Mouse (Mus musculus) c-Kit-negative CD71-positive TER-119-positive erythroid progenitor cells, embryonic 14.5 days (primary cell): ENCODE results near the gene Nudt5.
"Not testable (repeated sequence)": the region's sequence is repeated elsewhere in the genome, so short reads cannot be mapped to it uniquely, and the experiment has no call there.

ENCODE experiments used
- DNase-seq: peaks from one replicate; pipeline ENCODE4 v3.0.0-alpha.2; 2013; ENCODE audit warnings: low read depth, low spot score

The Nudt5 gene

DNA sequence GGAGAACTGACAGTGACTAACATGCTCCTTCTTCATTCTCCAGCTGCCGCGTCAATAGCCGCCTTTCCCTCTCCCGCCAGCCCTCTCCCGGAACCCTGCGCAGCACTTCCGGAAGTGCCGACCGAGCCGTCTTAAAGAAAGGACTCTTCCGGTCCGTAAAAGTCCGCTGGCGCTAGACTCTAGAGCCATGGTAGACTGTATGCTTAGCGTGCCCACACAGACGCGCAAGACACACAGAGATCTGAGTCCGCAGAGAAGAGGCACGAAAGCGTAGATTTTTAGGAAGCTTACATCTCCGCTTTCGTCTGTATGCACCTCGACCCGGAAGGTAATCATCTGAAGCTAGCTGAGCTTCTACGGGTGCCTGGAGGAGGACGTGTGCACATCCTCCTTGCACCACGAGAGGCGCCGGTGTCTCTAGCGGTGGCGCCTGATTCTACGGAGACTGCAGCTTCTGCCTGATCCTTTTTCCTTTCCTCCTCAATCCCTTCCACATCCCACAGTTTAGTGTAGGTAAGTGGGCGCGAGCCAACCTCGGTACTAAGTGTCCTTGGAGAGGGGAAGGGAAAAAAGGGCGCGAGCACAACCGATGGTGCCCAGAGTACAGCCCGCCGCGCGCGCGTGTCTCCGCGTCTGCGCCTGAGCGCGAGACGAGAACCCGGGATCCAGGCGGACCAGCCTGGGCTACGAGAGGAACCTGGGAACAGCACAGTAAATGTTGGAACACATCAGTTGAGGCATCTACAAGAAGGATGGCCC, at the start of gene Nudt5, which contains the start of gene Cdc123:
Gene Nudt5, plus strand, starts transcription at position 147 of the 759 bp plus-strand sequence.
Gene Cdc123, minus strand, starts transcription at position 292 of the 759 bp plus-strand sequence.
- peak; percentile 81 for DNase-seq

- DNase-seq, result no peak
Measured at GRCm38 (mm10) chr2:5797816-5798672, 46.8 kb upstream of the Nudt5 start.

GRCm38 (mm10) chr2:5801182-5801640, 43.6 kb upstream of the Nudt5 start:
- DNase-seq, result no peak

- DNase-seq, result no peak
Measured at GRCm38 (mm10) chr2:5801927-5802590, 42.8 kb upstream of the Nudt5 start.

- no peak for DNase-seq
Measured at GRCm38 (mm10) chr2:5804440-5805045, 40.3 kb upstream of the Nudt5 start.

DNA sequence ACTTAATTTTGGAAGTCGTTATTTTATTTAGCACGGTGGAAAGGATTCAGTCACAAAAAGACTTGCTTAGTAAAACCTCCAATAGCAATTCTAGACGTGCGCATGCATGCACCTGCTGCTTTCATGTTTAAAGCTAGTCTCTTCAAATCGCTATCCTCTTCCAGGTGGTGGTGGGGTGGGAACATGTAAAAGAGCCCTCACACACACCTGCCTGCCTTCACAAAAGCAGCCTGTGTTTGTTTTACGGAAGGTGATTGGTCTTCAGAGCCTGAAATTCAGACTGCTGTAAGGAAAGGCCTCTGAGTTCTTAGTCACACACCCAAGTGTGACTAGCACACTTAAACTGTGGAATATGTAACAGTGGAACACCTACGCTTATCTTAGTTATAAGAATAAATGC, 39.6 kb upstream of the Nudt5 start:
- no peak for DNase-seq

DNA sequence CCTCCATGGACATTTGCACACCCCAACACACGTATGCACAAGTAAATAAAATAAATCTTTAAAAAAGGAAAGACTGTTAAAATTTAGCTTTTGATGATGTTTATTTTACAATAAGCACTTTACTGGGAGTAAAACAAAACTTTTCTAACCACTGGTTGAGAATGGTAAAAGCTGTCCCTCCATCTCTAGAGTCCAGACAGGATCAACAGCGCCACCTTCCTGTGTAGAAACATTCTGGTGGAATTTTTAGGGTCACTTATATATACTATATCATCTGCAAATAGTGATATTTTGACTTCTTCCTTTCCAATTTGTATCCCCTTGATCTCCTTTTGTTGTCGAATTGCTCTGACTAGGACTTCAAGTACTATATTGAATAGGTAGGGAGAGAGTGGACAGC, 38.6 kb upstream of the Nudt5 start:
- DNase-seq, result not testable (repeated sequence)

- no peak for DNase-seq
Measured at GRCm38 (mm10) chr2:5810036-5810718, 34.6 kb upstream of the Nudt5 start.

GRCm38 (mm10) chr2:5811235-5811782, 33.5 kb upstream of the Nudt5 start:
- DNase-seq, result no peak

GRCm38 (mm10) chr2:5821264-5821663, 23.6 kb upstream of the Nudt5 start:
- DNase-seq, result no peak

GRCm38 (mm10) chr2:5822449-5822848, 22.4 kb upstream of the Nudt5 start:
- DNase-seq, result no peak

DNA sequence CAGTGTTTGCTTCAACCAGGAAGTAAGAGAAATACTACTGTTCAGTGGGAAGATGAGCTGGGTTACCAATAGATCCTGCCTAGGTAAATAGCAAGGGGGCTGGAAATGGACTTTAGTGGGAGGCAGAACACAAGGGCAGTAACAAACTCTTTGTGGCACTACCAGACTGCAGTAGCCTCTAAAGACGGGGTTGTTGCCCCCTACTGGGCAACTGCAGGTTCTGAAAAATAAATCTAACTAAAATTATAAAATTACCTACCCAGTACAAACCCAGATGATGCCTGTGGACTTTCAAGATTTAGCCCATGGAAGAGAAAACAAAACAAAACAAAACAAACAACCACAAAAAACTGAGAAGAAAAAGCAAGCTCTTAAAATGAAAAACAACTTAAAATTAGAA, 20.6 kb upstream of the Nudt5 start:
- no peak for DNase-seq

- DNase-seq, result no peak
Measured at GRCm38 (mm10) chr2:5824685-5825084, 20.1 kb upstream of the Nudt5 start.

DNA sequence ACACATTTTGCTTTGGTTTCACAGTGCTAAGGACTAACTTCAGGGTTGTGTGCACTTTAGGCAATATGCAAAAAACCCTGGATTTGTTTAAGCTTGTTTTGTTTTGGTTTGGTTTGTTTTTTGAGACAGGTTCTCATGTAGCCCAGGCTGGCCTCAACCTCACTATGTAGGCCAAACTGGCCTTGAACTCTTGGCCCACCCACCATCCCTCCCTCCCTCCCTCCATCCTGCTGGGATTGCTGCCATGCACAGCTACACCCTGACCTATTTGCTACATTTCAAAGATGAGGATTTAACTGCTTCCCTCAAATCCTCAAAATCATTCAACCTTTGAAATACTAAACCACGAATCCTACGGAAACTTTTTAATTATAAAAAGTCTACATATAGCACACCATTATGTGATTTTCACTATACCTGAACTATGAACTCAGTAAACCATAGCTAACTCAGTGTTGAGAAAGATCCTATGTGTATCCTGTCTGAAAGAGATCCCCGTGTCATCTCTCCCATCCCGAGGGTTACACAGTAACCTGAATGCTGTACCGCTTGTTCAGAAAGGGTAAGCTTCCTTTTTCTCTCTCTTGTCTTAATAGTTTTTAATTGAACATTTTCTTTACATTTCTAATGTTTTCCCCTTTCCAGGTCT, 19.4 kb upstream of the Nudt5 start:
- DNase-seq, result no peak

DNA sequence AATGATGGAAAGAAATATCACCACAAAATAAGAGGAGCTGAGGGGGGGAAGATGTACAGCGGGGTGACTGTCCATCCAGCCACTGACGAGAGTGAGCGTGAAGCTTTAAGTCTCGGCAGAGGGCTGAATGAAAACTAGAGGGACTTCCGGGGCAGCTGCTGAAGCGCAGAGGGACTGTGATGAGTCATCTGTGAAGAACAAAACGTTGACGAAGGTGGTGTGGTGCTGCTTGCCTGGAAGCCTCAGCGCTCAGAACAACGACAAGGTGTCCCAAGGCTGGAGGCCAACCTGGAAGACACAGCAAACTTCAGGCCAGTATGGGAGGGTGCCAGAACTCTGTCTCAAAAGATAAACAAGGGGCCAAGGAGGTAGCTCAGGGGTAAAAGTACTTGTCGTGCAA, 4.0 kb upstream of the Nudt5 start:
- no peak for DNase-seq

DNA sequence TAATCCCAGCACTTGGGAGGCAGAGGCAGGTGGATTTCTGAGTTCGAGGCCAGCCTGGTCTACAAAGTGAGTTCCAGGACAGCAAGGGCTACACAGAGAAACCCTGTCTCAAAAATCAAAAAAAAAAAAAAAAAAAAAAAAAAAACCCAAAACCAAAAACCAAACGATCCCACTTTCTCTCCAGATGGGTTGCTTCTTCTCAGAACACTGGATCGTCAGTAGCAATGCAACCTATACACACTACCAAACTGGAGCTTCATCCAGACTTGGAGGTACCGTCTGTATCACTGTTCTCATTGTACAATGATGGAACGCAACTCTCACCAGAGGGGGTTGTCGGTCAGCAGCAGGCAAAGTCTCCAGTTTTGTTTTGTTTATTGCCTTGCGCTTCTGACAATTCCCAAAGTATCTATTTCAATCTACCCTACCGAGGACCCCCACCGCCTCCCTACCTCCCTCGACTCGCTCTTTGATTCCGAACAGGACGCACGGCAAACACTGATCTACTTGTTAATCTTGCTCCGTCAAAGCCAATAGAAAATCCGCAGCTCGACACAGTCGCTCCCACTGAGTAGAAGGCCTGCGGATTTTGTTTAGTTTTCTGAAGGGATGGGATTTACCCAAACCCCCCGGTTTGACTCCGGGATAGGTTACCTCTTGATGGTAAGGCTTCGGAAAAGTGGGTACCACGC, 492 bp upstream of the Nudt5 start:
- DNase-seq, result peak; percentile 26

DNA sequence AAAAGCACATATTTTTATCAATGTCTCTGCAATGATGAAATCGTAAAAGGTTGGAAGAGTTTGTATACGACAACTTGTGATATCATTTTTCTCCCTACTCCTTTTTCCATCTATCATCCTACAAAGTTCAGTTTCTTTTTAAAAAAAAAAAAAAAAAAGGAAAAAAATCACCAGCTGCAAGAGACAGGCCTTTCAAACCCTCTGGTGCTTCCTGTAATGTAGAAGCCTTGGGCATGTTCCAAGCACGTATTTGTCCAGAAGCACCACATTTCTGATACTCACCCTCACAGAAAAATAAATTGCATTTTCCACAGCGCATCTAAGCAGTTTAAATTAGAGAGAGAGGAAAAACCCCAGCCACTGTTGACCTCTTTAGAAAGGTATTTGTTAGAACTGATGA, 1.0 kb downstream of the Nudt5 start:
- no peak for DNase-seq

GRCm38 (mm10) chr2:5851116-5851515, 6.3 kb downstream of the Nudt5 start:
- DNase-seq, result no peak

DNA sequence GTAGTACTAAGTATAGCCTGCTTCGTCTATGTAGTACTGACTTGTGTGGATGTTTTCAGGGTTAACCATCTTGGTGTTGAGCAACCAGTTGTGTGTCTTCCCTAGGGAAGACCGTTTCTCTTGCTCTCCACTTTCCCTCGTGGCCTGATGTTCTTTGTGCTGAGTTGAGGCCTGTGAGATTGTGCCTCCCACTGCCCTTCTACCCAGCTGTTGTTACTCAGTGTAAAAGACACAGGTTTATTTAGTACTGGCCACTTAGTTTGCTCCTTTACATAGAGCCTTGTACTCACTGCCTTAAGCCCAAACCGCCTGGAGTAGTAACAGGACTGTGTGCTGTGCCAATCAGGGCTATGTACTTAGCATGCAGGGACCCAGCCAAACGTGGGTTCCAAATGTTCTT, 7.0 kb downstream of the Nudt5 start:
- DNase-seq, result no peak

DNA sequence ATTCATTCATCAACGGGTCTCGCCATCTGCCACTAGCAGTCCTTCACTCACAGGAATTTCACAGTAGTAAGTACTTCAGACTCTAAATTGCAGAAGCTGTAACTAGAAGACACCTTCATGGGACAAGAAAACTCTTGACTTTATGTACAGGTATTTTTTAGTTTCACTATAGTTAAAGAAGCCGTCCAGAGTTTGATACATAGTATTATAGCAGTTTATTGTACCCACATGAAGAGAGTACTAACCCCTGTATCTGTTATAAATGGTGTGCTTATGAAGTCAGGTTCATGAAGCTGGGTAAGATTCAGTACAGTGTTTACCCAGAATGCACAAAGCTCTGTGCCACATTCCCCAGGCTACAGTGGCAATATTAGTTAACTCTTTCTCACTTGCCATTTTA, 18.0 kb downstream of the Nudt5 start, which contains the start of gene Gm13199:
Gene Gm13199, minus strand, starts transcription at position 101 of the 400 bp plus-strand sequence.
- no peak for DNase-seq
